Mouse (Mus musculus) erythroblast, embryonic 14.5 days (primary cell): Measurements from ENCODE around the gene Fyn.

ENCODE experiments used
- GATA1 ChIP-seq: IDR thresholded peaks from 2 replicates; pipeline ENCODE4 v1.6.1; 2012; ENCODE audit warnings: low read length, inconsistent platforms, mixed read lengths
- TAL1 ChIP-seq: IDR thresholded peaks from 3 replicates; pipeline ENCODE4 v1.6.1; 2012; ENCODE audit warnings: low read length, inconsistent platforms, mixed read lengths

- no peak for TF ChIP-seq GATA1
- no peak for TF ChIP-seq TAL1
These were observed 104.3 kb downstream of the Fyn start for GRCm38 (mm10) chr10:39472923-39473322.
